Mouse (Mus musculus): ENCODE measurements around the gene Rtn4.
A peak's percentile ranks its signal among the peaks of the same experiment; 100 is the strongest.

DNA sequence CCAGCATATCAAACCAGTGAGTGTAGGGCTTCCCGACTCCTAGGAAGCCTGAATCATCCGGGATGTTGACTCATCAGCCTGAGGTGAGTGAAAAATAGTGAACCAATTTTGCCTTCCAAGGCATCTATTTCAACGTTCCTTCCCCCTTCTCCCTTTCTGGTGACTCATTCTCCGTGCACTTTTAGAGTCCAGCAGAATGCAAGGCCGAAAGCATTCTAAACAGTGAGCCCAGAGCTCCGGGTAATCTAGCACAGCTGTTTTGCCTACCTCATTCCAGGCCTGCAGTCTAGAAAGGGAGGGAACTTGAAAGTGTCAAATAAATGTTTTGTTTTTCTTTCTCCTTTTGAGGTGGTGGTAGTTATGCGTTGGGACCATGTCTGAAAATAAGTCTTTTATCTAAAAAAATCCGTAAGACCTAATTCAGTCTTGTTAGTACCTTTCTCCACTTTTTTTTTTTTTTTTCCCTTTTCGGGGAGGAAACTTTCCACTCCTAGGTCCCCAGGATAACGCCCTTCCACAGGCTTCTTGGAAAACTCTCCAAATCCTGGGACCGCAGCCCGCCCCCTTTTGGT lies 550 bp upstream of the Rtn4 start:
- TF ChIP-seq USF1 (IDR thresholded peaks at IDR 0.05; ENCODE audit: low read depth, low read length), result no peak
- TF ChIP-seq MAX (IDR thresholded peaks at IDR 0.05; ENCODE audit: low read length), result no peak
- TF ChIP-seq RAD21 (IDR thresholded peaks at IDR 0.05; ENCODE audit: low read depth, low read length), result peak; percentile 41
- no peak for TF ChIP-seq ZC3H11A (IDR thresholded peaks at IDR 0.05; ENCODE audit: low read depth, low read length)
- no peak for TF ChIP-seq ETS1 (conservative IDR thresholded peaks at IDR 0.05; ENCODE audit: low read depth, low read length)
- no peak for TF ChIP-seq EP300 (IDR thresholded peaks at IDR 0.05; ENCODE audit: low read length)
